Mouse (Mus musculus): ENCODE data around the gene Gm11562.
"Not testable (repeated sequence)": the region's sequence is repeated elsewhere in the genome, so short reads cannot be mapped to it uniquely, and the experiment has no call there.

The Gm11562 gene

DNA sequence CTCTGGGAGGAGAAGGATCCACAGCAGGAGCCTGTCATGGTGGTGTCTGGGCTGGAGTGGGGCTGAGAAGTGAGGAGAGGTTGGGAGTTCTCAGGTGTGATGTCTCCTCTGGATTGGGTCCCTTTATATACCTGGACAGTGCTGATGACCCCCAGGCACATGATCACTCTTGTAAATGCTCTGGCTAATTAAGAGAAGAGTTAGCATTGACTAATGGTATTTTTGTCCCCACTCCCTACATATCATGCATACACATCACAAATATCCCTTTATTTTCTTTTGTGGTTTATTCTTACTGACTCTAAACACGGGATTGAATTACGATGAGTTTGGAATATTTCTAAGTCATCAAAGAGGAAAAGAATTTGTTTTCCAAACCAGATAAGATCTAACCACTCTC, at the start of gene Gm11562:
Gene Gm11562, minus strand, starts transcription at position 101 of the 400 bp plus-strand sequence.
- no peak for DNase-seq

GRCm38 (mm10) chr11:99665860-99666259, 45.6 kb upstream of the Gm11562 start, which contains the start of gene Krtap4-6:
Gene Krtap4-6 (minus strand): TSS chr11:99665960.
- no peak for DNase-seq

DNA sequence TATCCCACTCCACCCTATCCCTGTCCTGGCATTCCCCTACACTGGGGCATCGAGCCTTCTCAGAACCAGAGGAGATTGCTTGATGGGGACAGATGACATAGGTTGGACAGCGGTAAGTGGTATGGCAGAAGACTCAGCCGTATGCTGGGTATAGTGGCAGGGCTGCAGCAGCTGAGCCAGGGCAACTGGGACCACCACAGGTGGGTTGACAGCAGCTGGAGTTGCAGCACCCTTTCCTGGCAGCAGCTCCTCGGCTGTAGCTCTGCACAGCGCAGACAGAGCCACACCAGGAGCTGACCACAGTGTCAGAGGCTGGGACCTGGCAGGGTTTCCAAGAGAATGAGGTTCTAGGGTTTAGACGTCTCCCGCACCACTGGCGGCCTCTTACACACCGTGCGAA, 42.6 kb upstream of the Gm11562 start:
- DNase-seq: no peak

DNA sequence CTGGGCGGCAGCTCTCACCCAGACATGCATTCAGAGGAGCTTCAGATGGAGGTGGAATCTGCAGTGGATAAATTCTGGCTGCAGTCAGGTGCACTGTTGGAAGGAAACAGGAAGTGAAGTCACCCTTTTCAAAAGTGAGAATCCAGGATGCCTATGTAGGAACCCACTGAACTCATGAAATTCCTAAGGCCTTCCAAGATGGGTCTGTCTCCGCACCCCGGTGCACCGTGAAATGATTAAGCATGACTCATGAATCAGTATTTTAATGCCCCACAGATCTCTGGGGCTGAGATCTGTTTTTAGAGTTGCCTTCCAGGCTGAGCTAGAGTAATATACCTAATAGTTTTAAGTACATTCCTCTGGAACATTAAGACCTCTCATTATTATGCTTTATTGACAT, 39.0 kb upstream of the Gm11562 start:
- no peak for DNase-seq

- DNase-seq: not testable (repeated sequence)
Observed at GRCm38 (mm10) chr11:99658467-99659010, 38.3 kb upstream of the Gm11562 start, which contains the start of gene Gm11563. Gene Gm11563 (minus strand): TSS chr11:99658960.

- no peak for DNase-seq
Observed at GRCm38 (mm10) chr11:99657051-99657450, 36.8 kb upstream of the Gm11562 start.

- DNase-seq: no peak
Observed at GRCm38 (mm10) chr11:99650136-99650535, 29.9 kb upstream of the Gm11562 start, which contains the start of gene Gm11555. Gene Gm11555 (minus strand): TSS chr11:99650236.

- no peak for DNase-seq
Observed at GRCm38 (mm10) chr11:99646444-99646843, 26.2 kb upstream of the Gm11562 start.

- DNase-seq: no peak
Observed at GRCm38 (mm10) chr11:99644351-99644750, 24.1 kb upstream of the Gm11562 start.

DNA sequence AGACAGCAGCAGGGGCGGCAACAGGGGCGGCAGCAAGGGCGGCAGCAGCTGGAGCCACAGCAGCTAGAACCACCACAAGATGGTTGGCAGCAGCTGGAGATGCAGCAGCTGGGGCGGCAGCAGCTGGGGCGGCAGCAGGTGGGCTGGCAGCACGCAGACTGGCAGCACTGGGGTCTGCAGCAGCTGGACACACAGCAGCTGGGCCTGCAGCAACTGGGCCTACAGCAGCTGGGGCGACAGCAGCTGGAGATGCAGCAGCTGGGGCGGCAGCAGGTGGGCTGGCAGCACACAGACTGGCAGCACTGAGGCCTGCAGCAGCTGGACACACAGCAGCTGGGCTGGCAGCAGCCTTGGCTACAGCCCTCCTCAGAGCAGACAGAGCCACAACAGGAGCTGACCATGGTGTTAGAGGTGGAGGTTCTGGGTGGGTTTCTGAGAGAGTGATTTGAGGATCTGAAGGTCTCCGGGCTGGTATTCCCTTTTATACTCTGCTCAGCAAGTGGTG, 23.5 kb upstream of the Gm11562 start, which contains the start of gene Krtap4-7:
Gene Krtap4-7, minus strand, starts transcription at position 455 of the 505 bp plus-strand sequence.
- DNase-seq: not testable (repeated sequence)

DNA sequence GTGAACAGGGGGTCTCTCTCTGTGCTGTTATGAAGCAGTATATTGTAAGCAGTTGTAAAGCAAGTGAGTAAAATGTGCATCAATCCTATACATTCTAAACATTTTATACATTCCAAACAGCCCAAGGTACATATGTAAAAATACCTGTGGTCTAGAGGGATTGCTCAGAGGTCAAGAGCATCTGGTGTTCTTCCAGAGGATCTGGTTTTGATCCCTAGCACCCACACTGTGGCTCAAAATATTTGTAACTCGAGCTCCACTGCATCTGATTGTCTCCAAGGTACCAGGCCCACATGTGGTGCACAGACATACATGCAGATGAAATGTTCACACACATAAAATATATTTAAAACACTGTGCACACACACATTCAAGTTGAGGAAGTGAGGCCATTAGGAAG, 20.7 kb upstream of the Gm11562 start:
- DNase-seq: no peak

GRCm38 (mm10) chr11:99637086-99637485, 16.9 kb upstream of the Gm11562 start:
- DNase-seq: no peak

DNA sequence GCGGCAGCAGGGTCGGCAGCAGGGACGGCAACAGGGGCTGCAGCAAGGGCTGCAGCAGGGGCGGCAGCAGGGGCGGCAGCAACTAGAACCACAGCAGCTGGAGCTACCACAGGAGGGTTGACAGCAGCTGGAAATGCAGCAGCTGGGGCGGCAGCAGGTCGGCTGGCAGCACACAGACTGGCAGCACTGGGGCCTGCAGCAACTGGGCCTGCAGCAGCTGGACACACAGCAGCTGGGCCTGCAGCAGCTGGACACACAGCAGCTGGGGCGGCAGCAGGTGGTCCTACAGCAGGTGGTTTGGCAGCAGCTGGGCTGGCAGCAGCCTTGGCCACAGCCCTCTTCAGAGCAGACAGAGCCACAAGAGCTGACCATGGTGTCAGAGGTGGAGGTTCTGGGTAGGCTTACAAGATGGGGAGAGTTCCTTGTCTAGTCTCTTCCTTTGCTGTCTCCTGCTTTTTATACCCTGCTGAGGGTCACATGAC, 14.5 kb upstream of the Gm11562 start, which contains the start of gene Krtap4-2:
Gene Krtap4-2, minus strand, starts transcription at position 432 of the 482 bp plus-strand sequence.
- no peak for DNase-seq

GRCm38 (mm10) chr11:99633293-99633692, 13.1 kb upstream of the Gm11562 start:
- DNase-seq: no peak

DNA sequence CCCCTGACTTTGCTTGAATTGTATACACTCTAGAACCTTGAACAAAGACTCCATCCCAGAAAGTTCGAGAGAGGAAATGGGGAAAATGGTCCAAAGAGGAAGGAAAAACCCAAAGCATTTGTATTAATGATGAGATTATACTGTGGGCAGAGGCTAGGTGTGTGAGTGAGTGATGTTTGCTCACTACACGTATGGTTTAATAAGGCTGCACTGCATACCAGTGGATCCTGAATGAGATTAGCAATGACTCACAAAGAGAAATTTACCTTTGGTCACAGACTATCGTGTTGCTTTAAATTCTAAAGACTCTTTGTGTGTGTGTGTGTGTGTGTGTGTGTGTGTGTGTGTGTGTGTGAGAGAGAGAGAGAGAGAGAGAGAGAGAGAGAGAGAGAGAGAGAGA, 10.7 kb upstream of the Gm11562 start:
- DNase-seq: no peak

DNA sequence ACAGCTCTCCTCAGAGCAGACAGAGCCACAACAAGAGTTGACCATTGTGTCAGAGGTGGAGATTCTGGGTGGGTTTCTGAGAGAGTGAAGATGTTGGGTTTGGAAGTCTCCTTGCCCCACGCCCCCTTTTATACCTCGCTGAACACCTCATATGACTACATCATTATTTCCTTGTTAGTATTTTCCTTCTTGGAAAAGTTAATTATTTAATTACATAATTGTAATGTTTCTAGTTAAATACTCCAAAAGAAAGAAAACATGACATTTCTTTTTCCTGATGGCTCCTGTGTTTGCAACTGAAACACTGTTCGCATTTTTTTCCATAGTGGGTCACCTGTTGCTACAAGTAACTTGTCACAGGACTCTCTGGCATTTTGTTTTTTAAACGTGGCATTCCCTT, 7.9 kb upstream of the Gm11562 start, which contains the start of gene Krtap4-1:
Gene Krtap4-1, minus strand, starts transcription at position 101 of the 400 bp plus-strand sequence.
- no peak for DNase-seq

- DNase-seq: no peak
Observed at GRCm38 (mm10) chr11:99614796-99615363, 5.4 kb downstream of the Gm11562 start, which contains the start of gene Krtap2-4. Gene Krtap2-4 (minus strand): TSS chr11:99614846.

DNA sequence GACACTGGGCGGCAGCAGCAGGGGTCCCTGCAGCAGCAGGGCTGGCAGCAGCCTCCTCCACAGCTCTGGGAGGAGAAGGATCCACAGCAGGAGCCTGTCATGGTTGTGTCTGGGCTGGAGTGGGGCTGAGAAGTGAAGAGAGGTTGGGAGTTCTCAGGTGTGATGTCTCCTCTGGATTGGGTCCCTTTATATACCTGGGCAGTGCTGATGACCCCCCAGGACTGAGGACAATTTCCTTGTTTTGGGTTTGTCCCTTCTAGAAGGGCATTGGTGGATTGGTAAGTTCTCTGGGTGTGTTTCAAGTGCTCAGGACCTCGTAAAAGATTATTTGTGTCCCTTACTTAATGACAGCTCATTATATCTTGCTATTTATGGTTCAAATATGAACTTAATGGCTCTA, 10.1 kb downstream of the Gm11562 start, which contains the start of gene Gm11937:
Gene Gm11937, minus strand, starts transcription at position 101 of the 400 bp plus-strand sequence.
- DNase-seq: not testable (repeated sequence)

DNA sequence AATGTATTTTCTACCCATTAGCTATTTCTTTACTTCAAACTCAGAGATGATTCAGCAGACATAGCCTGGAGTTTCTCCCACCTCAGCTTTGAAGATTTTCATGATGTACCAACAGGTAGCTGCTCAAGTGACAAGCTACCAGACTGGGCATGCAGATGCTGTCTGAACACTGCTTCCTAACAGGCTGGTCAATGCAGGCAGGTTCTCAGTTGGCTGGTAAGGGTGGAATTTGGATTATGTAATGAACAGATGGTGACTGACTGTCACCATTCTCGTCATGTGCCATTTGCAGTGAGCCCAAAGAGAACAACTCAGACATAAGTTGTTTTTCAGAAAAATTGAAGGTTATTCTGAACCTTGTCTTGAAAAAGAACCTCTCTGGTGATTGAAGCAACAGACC, 11.1 kb downstream of the Gm11562 start:
- DNase-seq: no peak

- DNase-seq: not testable (repeated sequence)
Observed at GRCm38 (mm10) chr11:99603208-99603607, 17.0 kb downstream of the Gm11562 start, which contains the start of gene Gm11938. Gene Gm11938 (minus strand): TSS chr11:99603308.

DNA sequence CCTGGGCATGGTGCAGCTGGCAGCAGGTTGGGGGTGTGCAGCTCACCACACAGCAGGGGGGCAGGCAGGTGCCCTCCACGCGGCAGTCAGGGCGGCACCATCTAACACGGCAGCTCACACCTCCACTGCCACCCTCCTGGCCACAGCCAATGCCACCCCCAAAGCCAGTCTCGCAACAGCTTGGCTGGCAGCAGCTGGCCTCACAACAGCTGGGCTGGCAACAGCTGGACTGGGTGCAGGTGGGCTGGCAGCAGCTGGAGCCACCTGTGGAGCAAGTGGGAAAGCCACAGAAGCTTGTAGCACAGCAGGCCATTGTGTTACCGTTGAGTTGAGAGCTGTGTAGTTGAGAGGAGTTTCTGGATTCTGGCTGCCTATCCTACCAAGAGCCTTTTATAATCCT, 22.5 kb downstream of the Gm11562 start, which contains the start of gene Krtap9-3:
Gene Krtap9-3, minus strand, starts transcription at position 364 of the 400 bp plus-strand sequence.
- DNase-seq: not testable (repeated sequence)

- DNase-seq: no peak
Observed at GRCm38 (mm10) chr11:99590981-99591380, 29.3 kb downstream of the Gm11562 start, which contains the start of gene Krtap1-3. Gene Krtap1-3 (minus strand): TSS chr11:99591339.

DNA sequence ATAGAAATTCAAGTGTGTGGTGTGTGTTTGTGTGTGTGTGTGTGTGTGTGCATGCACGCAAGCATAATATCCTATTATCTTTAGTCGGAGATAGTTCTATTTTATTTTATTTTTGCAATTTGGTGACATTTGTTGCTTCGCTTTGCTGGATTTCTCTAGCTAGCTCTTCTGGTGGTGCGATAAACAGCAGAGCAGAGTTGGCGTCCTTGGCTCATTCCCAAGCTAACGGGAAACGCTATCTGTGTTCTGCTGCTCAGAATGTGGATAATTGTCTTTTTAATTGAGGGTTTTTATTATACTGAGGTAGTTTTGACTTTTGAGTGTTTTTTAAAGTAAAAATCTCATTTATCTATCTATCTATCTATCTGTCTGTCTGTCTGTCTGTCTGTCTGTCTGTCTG, 35.1 kb downstream of the Gm11562 start:
- DNase-seq: no peak
